Mouse (Mus musculus): ENCODE data around the gene Cacna1s. TPM values are rescaled to one million over a fixed set of nuclear protein-coding genes. Genes with fewer than 3 reads are reported as not detected.

The Cacna1s gene
- polyA plus RNA-seq, 1 experiment, result 3.4 TPM

DNA sequence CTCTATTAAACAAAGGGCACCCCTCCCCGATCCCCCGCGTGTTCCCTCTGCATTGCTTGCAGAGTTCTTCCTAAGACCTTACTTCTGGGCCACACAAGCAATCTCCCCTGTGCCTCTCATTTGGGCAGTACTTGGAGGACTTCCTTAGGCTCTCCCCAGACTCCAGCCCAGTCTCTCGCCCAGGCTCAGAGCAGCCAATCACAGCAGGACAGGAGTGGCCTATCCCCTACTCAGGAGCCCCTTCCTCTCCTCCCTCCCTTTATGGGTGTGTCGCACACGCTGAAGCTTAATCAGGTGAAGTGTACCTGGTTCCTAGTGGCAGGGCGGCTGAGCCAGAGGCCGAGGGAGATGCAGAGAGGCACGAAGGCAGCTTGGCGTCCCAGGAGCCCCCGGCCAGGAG lies 12.1 kb upstream of the Cacna1s start:
- no peak overlapping the region for H3K4me3 ChIP-seq (ENCODE audit: insufficient read depth, low read depth, low read length)
- H3K27ac ChIP-seq (replicated peaks; ENCODE audit: low read depth, low read length), result no peak overlapping the region
- no peaks in the 10 kb centered on the region for H3K4me1 ChIP-seq (ENCODE audit: control insufficient read depth, insufficient read depth, insufficient read length, low read length)

DNA sequence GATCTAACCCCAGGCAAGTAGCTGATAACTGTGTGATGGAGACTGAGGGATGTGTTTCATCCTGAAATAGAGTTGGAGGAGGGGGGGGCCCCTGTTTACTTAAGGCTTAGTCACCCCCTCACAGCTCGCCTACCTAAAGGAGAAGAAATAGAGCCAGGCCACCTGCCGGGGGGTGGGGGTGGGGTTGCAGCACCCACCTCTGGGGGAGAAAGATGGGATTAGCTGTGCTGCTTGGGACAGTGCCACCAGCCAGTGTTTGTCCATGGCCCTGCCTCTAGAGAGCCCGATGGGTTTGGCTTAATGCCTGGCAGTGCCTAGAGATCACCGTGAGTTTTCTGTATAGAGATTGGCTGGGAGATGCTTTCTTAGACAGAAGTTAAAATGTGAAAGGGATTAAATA lies 11.7 kb upstream of the Cacna1s start:
- H3K27ac ChIP-seq (replicated peaks; ENCODE audit: low read depth, low read length), result no peak overlapping the region
- H3K4me1 ChIP-seq (ENCODE audit: control insufficient read depth, insufficient read depth, insufficient read length, low read length), result no peaks in the 10 kb centered on the region
- H3K4me3 ChIP-seq (ENCODE audit: insufficient read depth, low read depth, low read length), result no peak overlapping the region

DNA sequence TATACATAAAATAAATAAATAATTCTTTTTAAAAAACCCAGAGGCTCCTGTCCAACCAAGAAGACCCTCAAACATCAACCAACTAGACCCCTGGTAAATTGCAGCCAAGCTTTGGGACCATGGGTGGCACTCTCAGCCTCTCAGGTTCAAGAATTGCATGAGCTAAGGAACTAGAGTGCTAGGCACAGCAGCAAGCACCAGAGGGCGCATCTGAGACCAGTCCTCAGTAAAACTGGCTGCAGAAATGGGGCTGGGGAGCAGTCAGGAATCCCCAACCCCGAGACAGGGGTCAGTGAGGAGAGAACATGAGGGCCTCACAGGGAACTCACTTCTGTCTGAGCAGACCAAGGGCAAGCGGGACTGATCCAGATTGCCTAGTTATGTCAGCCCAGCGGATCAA lies 6.8 kb upstream of the Cacna1s start:
- Histone ChIP-seq H3K4me3 (ENCODE audit: insufficient read depth, low read depth, low read length) (no peak overlapping the region), H3K27ac (replicated peaks; ENCODE audit: low read depth, low read length) (no peak overlapping the region), H3K4me1 (ENCODE audit: control insufficient read depth, insufficient read depth, insufficient read length, low read length) (no peaks in the 10 kb centered on the region)

DNA sequence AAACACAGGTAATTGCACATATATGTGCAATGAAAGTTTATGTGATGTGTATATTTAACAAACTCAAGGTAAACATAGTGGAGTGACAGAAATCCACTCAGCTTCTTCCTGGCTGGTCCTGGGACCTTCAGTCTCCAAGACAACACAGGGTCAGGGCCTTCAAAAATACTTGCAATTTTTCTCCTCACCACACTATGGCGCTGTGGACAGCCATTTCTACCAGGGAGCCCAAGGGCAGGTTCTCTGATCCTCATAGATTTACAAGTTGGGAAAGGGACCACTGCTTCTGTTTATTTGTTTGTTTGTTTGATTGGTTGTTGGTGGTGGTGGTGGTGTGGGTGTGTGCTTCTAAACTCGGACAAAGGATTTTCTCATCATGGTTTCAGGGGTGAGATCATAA lies 5.1 kb upstream of the Cacna1s start:
- Histone ChIP-seq H3K27ac (replicated peaks; ENCODE audit: low read depth, low read length) (no peak overlapping the region), H3K4me3 (ENCODE audit: insufficient read depth, low read depth, low read length) (no peak overlapping the region), H3K4me1 (ENCODE audit: control insufficient read depth, insufficient read depth, insufficient read length, low read length) (no peaks in the 10 kb centered on the region)

DNA sequence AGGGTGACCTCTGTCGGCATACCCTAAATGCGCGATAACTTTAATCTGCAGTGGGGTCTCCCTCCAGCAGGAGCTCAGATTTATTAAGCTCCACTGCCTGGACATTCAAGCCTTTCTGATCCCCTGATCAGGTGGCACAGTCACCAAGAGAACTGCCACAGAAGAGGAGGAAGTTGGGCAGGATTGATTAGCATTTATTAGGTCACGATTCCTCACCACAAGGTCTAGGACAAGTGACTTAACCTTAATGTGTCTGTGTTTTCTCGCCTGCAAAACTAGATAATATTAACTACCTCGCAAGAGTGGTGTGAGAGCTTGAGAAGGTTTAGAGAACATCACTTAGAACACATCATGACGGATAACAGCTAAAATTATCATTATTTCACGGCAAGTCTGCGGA lies 4.7 kb upstream of the Cacna1s start:
- no peak overlapping the region for H3K4me3 ChIP-seq (ENCODE audit: insufficient read depth, low read depth, low read length)
- H3K27ac ChIP-seq (replicated peaks; ENCODE audit: low read depth, low read length), result no peak overlapping the region
- H3K4me1 ChIP-seq (ENCODE audit: control insufficient read depth, insufficient read depth, insufficient read length, low read length), result no peaks in the 10 kb centered on the region

DNA sequence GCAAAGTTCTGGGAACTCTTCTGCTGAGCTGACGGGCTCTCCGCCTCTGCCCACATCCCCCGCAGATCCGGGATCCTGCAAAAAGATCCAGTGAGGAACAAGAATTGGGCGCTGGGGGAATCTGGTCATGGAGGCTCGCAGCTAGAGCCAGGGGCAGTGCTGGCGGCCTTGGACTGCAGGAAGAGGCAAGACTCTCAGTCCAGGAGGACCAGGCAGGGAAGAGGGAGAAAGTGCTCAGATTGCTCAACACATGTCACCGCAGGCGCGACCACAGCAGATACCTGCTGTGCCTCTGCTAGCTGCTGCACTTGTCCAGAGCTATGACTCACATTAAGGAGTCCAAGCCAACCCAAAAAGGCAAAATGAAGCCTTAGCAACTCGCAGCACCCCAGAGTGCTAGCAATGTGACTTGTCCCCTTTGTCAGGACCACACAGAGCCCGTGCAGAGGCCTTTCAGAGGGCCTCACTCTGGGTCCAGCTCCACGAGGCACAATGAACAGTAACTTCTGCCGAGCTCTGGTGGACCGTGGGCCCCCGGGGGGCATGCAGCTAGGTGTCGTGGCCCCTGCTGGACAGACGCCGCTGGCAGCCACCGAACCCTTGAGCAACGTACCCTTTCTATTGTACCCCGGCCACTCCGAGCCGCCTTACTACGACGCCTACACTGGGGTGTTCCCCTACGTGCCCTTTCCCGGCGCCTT lies 2.1 kb upstream of the Cacna1s start, which contains the start of gene Ascl5:
Ascl5 (plus strand) TSS at position 493 of the 701 bp plus-strand sequence.
- no peak within 1 kb of the TSS for H3K27ac ChIP-seq (replicated peaks; ENCODE audit: low read depth, low read length)
- no peaks in the 10 kb centered on the region for H3K4me1 ChIP-seq (ENCODE audit: control insufficient read depth, insufficient read depth, insufficient read length, low read length)
- H3K4me3 ChIP-seq (ENCODE audit: insufficient read depth, low read depth, low read length), result no peak within 1 kb of the TSS

DNA sequence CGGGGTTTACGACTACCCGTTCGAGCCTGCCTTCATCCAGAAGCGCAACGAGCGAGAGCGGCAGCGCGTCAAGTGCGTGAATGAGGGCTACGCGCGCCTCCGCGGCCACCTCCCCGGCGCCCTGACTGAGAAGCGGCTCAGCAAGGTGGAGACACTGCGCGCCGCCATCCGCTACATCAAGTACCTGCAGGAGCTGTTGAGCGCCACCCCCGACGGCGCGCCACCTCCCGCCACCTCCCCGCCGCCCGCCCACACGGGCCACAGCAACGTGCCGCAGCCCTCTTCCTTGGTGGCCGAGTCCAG lies 1.6 kb upstream of the Cacna1s start:
- no peak overlapping the region for H3K4me3 ChIP-seq (ENCODE audit: insufficient read depth, low read depth, low read length)
- no peaks in the 10 kb centered on the region for H3K4me1 ChIP-seq (ENCODE audit: control insufficient read depth, insufficient read depth, insufficient read length, low read length)

DNA sequence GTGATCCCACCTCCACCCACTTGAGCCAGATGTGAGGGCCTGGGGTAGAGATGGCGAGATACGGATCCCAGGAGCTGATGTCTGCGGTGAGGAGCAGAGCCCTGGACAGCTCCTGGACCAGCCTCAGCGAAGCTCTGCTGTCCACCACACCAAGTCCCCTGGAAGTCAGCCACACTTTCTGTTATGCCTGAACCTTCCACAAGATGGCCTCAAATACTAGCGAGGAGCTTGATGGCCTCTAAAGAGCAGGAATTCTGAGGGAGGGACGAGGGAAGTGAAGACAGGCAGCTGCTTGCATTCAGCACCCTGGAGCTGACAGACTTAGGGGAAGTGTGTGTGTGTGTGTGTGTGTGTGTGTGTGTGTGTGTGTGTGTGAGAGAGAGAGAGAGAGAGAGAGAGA lies 1.1 kb upstream of the Cacna1s start:
- H3K4me3 ChIP-seq (ENCODE audit: insufficient read depth, low read depth, low read length), result no peak overlapping the region
- H3K27ac ChIP-seq (replicated peaks; ENCODE audit: low read depth, low read length), result no peak overlapping the region
- no peaks in the 10 kb centered on the region for H3K4me1 ChIP-seq (ENCODE audit: control insufficient read depth, insufficient read depth, insufficient read length, low read length)

More for the DNA sequence above, 1.6 kb upstream of the Cacna1s start:
- no peak overlapping the region for H3K27ac ChIP-seq (replicated peaks; ENCODE audit: low read depth, low read length)

DNA sequence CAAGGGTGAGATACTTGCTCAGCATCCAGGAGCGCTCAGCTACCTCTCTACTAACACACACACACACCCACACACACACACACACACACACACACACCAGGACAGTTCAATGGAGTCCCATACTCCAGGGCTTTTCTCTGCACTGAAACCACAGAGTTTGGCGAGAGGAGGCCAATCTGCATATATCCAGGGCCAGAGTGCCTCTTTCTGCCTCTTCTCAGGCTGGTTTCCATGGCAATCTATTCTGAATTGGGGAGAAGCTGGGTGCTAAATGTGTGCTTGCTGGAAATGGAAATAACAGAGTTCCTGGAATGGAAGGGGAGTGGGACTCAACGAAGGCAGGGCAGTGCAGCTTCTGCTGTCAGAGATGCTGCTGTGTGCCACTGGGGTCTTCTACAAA lies 3.2 kb downstream of the Cacna1s start:
- no peaks in the 10 kb centered on the region for H3K4me1 ChIP-seq (ENCODE audit: control insufficient read depth, insufficient read depth, insufficient read length, low read length)

DNA sequence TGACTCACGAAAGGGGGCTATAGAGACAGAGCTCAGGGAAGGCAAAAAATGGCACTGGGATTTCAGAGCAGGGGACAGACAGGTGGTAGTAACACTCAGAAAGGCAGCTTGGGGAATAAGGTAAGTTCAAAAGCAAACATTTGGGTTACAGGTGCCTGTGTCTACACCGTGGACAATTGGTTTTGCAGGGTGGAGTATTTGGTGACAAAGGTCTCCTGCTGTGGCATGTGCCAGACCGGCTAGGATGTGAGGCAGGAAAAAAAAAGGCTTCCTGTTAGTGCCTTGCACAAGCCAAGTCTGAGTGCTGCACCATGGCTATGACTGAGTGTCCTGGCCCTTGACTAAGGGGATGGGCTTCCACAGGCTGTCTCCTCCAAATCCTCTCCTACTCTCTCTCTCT lies 6.0 kb downstream of the Cacna1s start:
- H3K4me1 ChIP-seq (ENCODE audit: control insufficient read depth, insufficient read depth, insufficient read length, low read length), result no peaks in the 10 kb centered on the region
- H3K27ac ChIP-seq (replicated peaks; ENCODE audit: low read depth, low read length), result no peak overlapping the region
- no peak overlapping the region for H3K4me3 ChIP-seq (ENCODE audit: insufficient read depth, low read depth, low read length)

More for the DNA sequence above, 3.2 kb downstream of the Cacna1s start:
- Histone ChIP-seq H3K27ac (replicated peaks; ENCODE audit: low read depth, low read length) (no peak overlapping the region), H3K4me3 (ENCODE audit: insufficient read depth, low read depth, low read length) (no peak overlapping the region)

DNA sequence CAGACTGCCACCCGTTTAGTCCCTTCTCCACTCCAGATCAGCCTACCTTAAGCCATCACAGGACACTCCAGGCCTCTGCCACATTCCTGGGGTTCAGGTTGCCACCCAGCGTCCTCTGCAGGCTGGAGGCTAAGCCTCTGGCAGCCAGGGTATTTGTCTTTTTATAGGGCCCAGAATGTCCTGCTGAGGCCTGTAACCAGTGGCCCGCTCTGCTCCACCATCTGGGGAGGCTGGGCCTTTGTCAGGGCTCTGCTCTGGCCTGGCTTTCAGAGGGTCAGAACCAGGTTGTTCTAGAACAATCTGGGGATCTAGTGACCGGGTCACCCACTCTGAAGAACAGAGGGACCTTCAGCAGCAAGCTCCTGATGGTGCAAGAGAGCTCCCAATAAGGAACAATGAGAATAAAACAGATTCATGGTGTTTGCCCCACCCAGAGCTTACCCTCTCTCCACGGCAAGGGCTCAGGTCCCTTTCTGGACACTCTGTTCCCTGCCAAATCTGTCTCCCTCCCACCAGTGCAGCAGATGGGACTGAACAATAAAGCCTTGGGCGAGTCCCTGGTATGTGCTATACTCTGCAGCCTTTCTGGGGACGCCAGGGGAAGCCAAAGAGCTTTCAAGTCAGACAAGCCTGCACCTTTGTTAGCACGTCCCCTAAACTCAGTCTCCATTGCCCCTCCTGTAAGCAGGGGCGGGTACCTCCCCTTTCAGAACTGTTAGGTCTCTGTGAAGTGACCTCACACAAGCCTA lies 8.7 kb downstream of the Cacna1s start:
- Histone ChIP-seq H3K4me1 (ENCODE audit: control insufficient read depth, insufficient read depth, insufficient read length, low read length) (no peaks in the 10 kb centered on the region), H3K27ac (replicated peaks; ENCODE audit: low read depth, low read length) (no peak overlapping the region), H3K4me3 (ENCODE audit: insufficient read depth, low read depth, low read length) (no peak overlapping the region)

DNA sequence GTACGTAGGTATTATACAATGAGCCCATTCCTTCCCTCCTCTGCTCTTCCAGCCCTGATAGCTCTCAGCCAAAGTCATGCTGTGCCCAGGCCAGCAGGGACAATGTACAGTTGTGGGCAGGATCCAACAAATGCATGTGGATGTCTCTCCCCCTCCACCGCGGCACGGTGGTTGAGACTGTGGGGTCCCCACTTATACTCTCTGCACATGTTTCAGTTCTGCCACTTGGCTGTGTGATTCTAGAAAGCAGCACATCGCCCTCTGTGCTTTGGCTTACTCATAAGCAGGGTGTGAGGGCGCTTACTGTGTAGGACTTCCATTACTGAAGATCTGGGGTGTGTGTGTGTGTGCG lies 9.2 kb downstream of the Cacna1s start:
- H3K27ac ChIP-seq (replicated peaks; ENCODE audit: low read depth, low read length), result no peak overlapping the region
- no peaks in the 10 kb centered on the region for H3K4me1 ChIP-seq (ENCODE audit: control insufficient read depth, insufficient read depth, insufficient read length, low read length)
- H3K4me3 ChIP-seq (ENCODE audit: insufficient read depth, low read depth, low read length), result no peak overlapping the region

DNA sequence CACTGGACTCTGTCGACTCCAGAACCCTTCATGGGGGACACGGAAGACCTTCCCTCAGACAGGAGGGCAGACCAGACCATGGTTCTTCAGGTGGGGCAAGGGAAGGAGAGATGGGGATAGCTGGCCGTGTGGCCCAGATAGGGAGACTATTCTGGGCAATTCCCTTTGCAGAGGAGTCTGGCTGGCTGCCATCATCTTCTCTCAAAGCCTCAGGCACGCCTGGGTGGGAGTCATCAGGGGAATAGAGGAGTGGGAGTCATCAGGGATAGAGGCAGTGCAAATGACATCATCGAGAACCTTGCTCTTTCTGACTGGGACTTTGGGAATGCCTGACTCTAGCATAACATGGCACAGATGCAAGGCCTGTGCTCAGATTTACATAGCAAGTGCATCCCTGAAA lies 11.4 kb downstream of the Cacna1s start:
- H3K4me3 ChIP-seq (ENCODE audit: insufficient read depth, low read depth, low read length), result no peak overlapping the region
- no peak overlapping the region for H3K27ac ChIP-seq (replicated peaks; ENCODE audit: low read depth, low read length)
- H3K4me1 ChIP-seq (ENCODE audit: control insufficient read depth, insufficient read depth, insufficient read length, low read length), result no peaks in the 10 kb centered on the region; the same call in 1 of the 2 replicates

DNA sequence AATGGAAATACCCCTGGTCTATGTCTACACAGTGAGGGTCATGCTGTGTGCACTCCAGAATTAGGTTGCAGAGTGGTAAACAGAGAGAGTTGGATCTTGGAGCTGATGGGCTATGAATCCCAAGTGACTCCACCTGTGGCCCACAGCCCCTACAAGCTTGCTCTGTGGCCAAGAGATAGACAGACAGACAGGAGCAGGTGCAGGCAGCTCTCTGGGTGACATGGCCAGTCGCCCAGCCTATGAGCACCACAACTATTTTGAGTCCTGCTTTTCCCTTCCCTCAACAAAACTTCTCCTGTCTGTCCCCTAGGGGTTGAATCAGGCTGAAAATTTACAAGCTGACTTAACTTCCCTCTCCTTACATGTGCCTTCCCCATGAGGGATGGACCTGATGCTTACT lies 14.1 kb downstream of the Cacna1s start:
- no peaks in the 10 kb centered on the region; the same call in 1 of the 2 replicates for H3K4me1 ChIP-seq (ENCODE audit: control insufficient read depth, insufficient read depth, insufficient read length, low read length)
- no peak overlapping the region for H3K27ac ChIP-seq (replicated peaks; ENCODE audit: low read depth, low read length)
- no peak overlapping the region for H3K4me3 ChIP-seq (ENCODE audit: insufficient read depth, low read depth, low read length)

DNA sequence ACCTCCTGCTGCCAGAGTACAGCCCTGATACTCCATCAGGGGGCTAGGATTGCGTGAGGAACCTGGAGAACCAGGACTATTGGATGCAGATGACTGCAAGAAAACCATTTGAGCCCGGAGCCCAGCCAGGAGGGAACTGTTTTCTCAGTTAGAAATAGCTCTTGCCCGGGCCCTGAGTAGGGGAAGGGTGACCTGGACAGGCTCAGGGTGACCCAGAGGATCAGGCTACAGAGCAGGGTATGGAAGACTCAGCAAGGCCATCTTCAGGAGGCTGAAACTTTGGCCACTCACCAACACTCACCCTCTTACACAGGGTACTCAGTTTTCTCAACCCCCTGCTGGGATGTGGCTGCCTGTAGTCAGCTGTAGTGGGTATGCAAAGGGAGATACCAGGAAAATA lies 15.0 kb downstream of the Cacna1s start:
- H3K4me1 ChIP-seq (ENCODE audit: control insufficient read depth, insufficient read depth, insufficient read length, low read length), result no peaks in the 10 kb centered on the region; the same call in 1 of the 2 replicates
- H3K27ac ChIP-seq (replicated peaks; ENCODE audit: low read depth, low read length), result no peak overlapping the region
- no peak overlapping the region for H3K4me3 ChIP-seq (ENCODE audit: insufficient read depth, low read depth, low read length)

DNA sequence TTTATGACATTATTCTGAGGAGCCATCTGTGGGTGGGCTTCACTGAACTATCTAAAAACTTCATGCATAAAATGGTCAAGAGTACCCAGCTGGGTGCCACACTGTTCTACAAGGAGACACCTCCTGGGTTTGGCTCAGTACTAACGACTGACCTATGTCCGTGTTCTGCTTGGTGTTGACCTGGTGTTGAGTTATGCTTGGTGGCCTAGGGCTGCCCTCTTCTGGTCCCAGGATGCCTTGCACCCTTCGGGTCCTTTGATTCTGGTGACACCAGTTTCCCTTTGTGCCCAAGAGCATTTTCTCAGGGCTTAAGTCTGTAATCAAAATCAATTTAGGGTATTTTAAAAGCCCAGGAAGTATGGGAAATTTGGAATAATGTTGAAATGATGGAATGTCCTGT lies 23.5 kb downstream of the Cacna1s start:
- Histone ChIP-seq H3K27ac (replicated peaks; ENCODE audit: low read depth, low read length) (no peak overlapping the region), H3K4me3 (ENCODE audit: insufficient read depth, low read depth, low read length) (no peak overlapping the region), H3K4me1 (ENCODE audit: control insufficient read depth, insufficient read depth, insufficient read length, low read length) (no peaks in the 10 kb centered on the region)

Data from brown adipose tissue, adult 24 weeks (tissue).